Mouse (Mus musculus) neural tube, embryonic 13.5 days (tissue): ENCODE data around the gene Mea1. TPM values are rescaled to one million over a fixed set of nuclear protein-coding genes. Genes with fewer than 3 reads are reported as not detected.

Experiments
- ATAC-seq: fragments of 200-750 bp; cut with Nextera tagmentation; 2 replicates; pipeline ENCODE4 v1.8.0; 2017; ENCODE audit warnings: low read depth, mild to moderate bottlenecking, moderate TSS enrichment, moderate library complexity
- H3K27ac ChIP-seq: fragments of 300-500 bp; sonication (generic); replicated peaks from 2 replicates; pipeline ENCODE4 v1.5.1; 2015; ENCODE audit warnings: moderate library complexity, mild to moderate bottlenecking, inconsistent platforms
- H3K27me3 ChIP-seq: fragments of 300-500 bp; sonication (generic); 2 replicates; pipeline ENCODE4 v1.6.1; 2015; ENCODE audit warnings: mild to moderate bottlenecking, inconsistent platforms
- H3K36me3 ChIP-seq: fragments of 300-500 bp; sonication (generic); 2 replicates; pipeline ENCODE4 v1.6.1; 2015; ENCODE audit warnings: mild to moderate bottlenecking, inconsistent platforms
- H3K4me1 ChIP-seq: fragments of 300-500 bp; sonication (generic); replicated peaks from 2 replicates; pipeline ENCODE4 v1.6.1; 2015; ENCODE audit warnings: inconsistent platforms
- H3K4me2 ChIP-seq: fragments of 300-500 bp; sonication (generic); 2 replicates; pipeline ENCODE4 v1.6.1; 2015; ENCODE audit warnings: inconsistent platforms, mild to moderate bottlenecking, moderate library complexity
- H3K4me3 ChIP-seq: fragments of 300-500 bp; sonication (generic); 2 replicates; pipeline ENCODE4 v1.5.1; 2015; ENCODE audit warnings: mild to moderate bottlenecking, inconsistent platforms
- H3K9ac ChIP-seq: fragments of 300-500 bp; sonication (generic); 2 replicates; pipeline ENCODE4 v1.6.1; 2015; ENCODE audit warnings: moderate library complexity, mild to moderate bottlenecking, inconsistent platforms
- H3K9me3 ChIP-seq: fragments of 300-500 bp; sonication (generic); 2 replicates; pipeline ENCODE4 v1.6.1; 2016; ENCODE audit warnings: inconsistent platforms
- WGBS: fragments of 180-500 bp; shearing (Covaris S2); methylation state at CpG from one replicate; pipeline ENCODE4 v1.1.7; 2015; 5-methylcytosine and 5-hydroxymethylcytosine counted together
- polyA plus RNA-seq: library from polyadenylated mRNA; unstranded; fragments of >200 nt; fragmentation: Nextera tagmentation; extraction: Ambion mirVana; gene quantifications from 2 replicates; pipeline ENCODE4 v1.2.1, GENCODE M21; 2015

The Mea1 gene
- polyA plus RNA-seq, 1 experiment from 2014 or later: 260 TPM

GRCm38 (mm10) chr17:46712442-46712841 lies 33.8 kb downstream of the Mea1 start:
- Histone ChIP-seq H3K27me3 (no peaks in the 10 kb centered on the region), H3K4me1 (peaks cover 21% of the 10 kb centered on the region), H3K4me2 (peak overlapping the region; percentile 100), H3K36me3 (peaks cover 36% of the 10 kb centered on the region), H3K27ac (no peak overlapping the region), H3K4me3 (peak overlapping the region; percentile 99), H3K9ac (peak overlapping the region; percentile 95), H3K9me3 (no peaks in the 10 kb centered on the region)
- ATAC-seq: no peak
- WGBS: 85% methylated on average over 7 of the region's 7 CpGs

- peaks cover 36% of the 10 kb centered on the region for H3K36me3 ChIP-seq
- no peaks in the 10 kb centered on the region for H3K27me3 ChIP-seq
- peaks cover 21% of the 10 kb centered on the region for H3K4me1 ChIP-seq
- 82% methylated on average over 9 of the region's 9 CpGs for WGBS
- no peak overlapping the region for H3K9ac ChIP-seq
- no peak overlapping the region for H3K4me3 ChIP-seq
- H3K4me2 ChIP-seq: no peak overlapping the region
- ATAC-seq: no peak
- H3K9me3 ChIP-seq: no peaks in the 10 kb centered on the region
- H3K27ac ChIP-seq: no peak overlapping the region
Measured at GRCm38 (mm10) chr17:46713849-46714248, 35.3 kb downstream of the Mea1 start.

GRCm38 (mm10) chr17:46714756-46715481 lies 36.3 kb downstream of the Mea1 start:
- H3K27ac ChIP-seq: no peak overlapping the region
- no peak overlapping the region for H3K9ac ChIP-seq
- H3K4me2 ChIP-seq: no peak overlapping the region
- peaks cover 36% of the 10 kb centered on the region for H3K36me3 ChIP-seq
- peaks cover 21% of the 10 kb centered on the region for H3K4me1 ChIP-seq
- H3K9me3 ChIP-seq: no peaks in the 10 kb centered on the region
- no peaks in the 10 kb centered on the region for H3K27me3 ChIP-seq
- ATAC-seq: no peak
- 95% methylated on average over 11 of the region's 11 CpGs for WGBS
- H3K4me3 ChIP-seq: no peak overlapping the region

- no peak for ATAC-seq
- Histone ChIP-seq H3K4me1 (no peaks in the 10 kb centered on the region), H3K27ac (no peak overlapping the region), H3K4me3 (no peak overlapping the region), H3K4me2 (no peak overlapping the region), H3K9me3 (no peaks in the 10 kb centered on the region), H3K27me3 (no peaks in the 10 kb centered on the region), H3K9ac (no peak overlapping the region), H3K36me3 (peaks cover 58% of the 10 kb centered on the region)
- WGBS: 88% methylated on average over 7 of the region's 7 CpGs
Measured at GRCm38 (mm10) chr17:46721077-46721476, 42.5 kb downstream of the Mea1 start.

GRCm38 (mm10) chr17:46724477-46725084 lies 46.0 kb downstream of the Mea1 start:
- Histone ChIP-seq H3K4me1 (no peaks in the 10 kb centered on the region; the same call in 1 of the 2 replicates), H3K36me3 (peaks cover 54% of the 10 kb centered on the region), H3K9ac (no peak overlapping the region), H3K4me3 (no peak overlapping the region), H3K4me2 (no peak overlapping the region), H3K9me3 (no peaks in the 10 kb centered on the region), H3K27ac (no peak overlapping the region), H3K27me3 (peaks cover 18% of the 10 kb centered on the region)
- 80% methylated on average over 20 of the region's 20 CpGs for WGBS
- no peak for ATAC-seq

GRCm38 (mm10) chr17:46725273-46725672 lies 46.7 kb downstream of the Mea1 start:
- Histone ChIP-seq H3K27ac (no peak overlapping the region), H3K4me1 (no peaks in the 10 kb centered on the region; the same call in 1 of the 2 replicates), H3K36me3 (peaks cover 54% of the 10 kb centered on the region), H3K4me3 (no peak overlapping the region), H3K9ac (no peak overlapping the region), H3K4me2 (no peak overlapping the region), H3K27me3 (peaks cover 19% of the 10 kb centered on the region), H3K9me3 (no peaks in the 10 kb centered on the region)
- no peak for ATAC-seq
- 48% methylated on average over 9 of the region's 9 CpGs for WGBS

- ATAC-seq: no peak
- peaks cover 19% of the 10 kb centered on the region for H3K27me3 ChIP-seq
- no peaks in the 10 kb centered on the region for H3K9me3 ChIP-seq
- WGBS: 91% methylated on average over 26 of the region's 26 CpGs
- H3K4me3 ChIP-seq: no peak overlapping the region
- H3K27ac ChIP-seq: no peak overlapping the region
- peaks cover 47% of the 10 kb centered on the region for H3K36me3 ChIP-seq
- no peak overlapping the region for H3K4me2 ChIP-seq
- no peak overlapping the region for H3K9ac ChIP-seq
- H3K4me1 ChIP-seq: no peaks in the 10 kb centered on the region; the same call in 1 of the 2 replicates
Measured at GRCm38 (mm10) chr17:46725731-46726645, 47.4 kb downstream of the Mea1 start.

- no peak overlapping the region for H3K4me3 ChIP-seq
- H3K27me3 ChIP-seq: peaks cover 19% of the 10 kb centered on the region
- peaks cover 34% of the 10 kb centered on the region for H3K36me3 ChIP-seq
- no peaks in the 10 kb centered on the region; the same call in 1 of the 2 replicates for H3K4me1 ChIP-seq
- no peaks in the 10 kb centered on the region for H3K9me3 ChIP-seq
- H3K27ac ChIP-seq: no peak overlapping the region
- 88% methylated on average over 11 of the region's 11 CpGs for WGBS
- ATAC-seq: no peak
- H3K4me2 ChIP-seq: no peak overlapping the region
- no peak overlapping the region for H3K9ac ChIP-seq
Measured at GRCm38 (mm10) chr17:46727271-46727670, 48.7 kb downstream of the Mea1 start.

GRCm38 (mm10) chr17:46728021-46728420 lies 49.4 kb downstream of the Mea1 start:
- WGBS: 41% methylated on average over 6 of the region's 6 CpGs

GRCm38 (mm10) chr17:46728496-46728895 lies 49.9 kb downstream of the Mea1 start:
- peak overlapping the region; percentile 51; the same call in 1 of the 2 replicates for H3K9ac ChIP-seq
- peaks cover 26% of the 10 kb centered on the region for H3K36me3 ChIP-seq
- no peaks in the 10 kb centered on the region for H3K9me3 ChIP-seq
- WGBS: 49% methylated on average over 11 of the region's 11 CpGs
- H3K4me3 ChIP-seq: no peak overlapping the region
- peaks cover 19% of the 10 kb centered on the region for H3K27me3 ChIP-seq
- no peaks in the 10 kb centered on the region; the same call in 1 of the 2 replicates for H3K4me1 ChIP-seq
- 0 out of 2 replicates have a peak overlapping the region, but pooled peaks have one; percentile 21 for H3K4me2 ChIP-seq
- H3K27ac ChIP-seq: no peak overlapping the region
- no peak for ATAC-seq

More at GRCm38 (mm10) chr17:46728021-46728420, 49.4 kb downstream of the Mea1 start:
- H3K9ac ChIP-seq: no peak overlapping the region
- no peaks in the 10 kb centered on the region for H3K9me3 ChIP-seq
- ATAC-seq: no peak
- H3K27me3 ChIP-seq: peaks cover 19% of the 10 kb centered on the region
- H3K4me2 ChIP-seq: no peak overlapping the region
- H3K27ac ChIP-seq: no peak overlapping the region
- H3K36me3 ChIP-seq: peaks cover 31% of the 10 kb centered on the region
- H3K4me3 ChIP-seq: no peak overlapping the region
- H3K4me1 ChIP-seq: no peaks in the 10 kb centered on the region; the same call in 1 of the 2 replicates

GRCm38 (mm10) chr17:46728904-46729318 lies 50.3 kb downstream of the Mea1 start, which contains the start of gene Gnmt:
Gene Gnmt, minus strand, starts transcription at chr17:46729168.
- H3K36me3 ChIP-seq: peaks cover 22% of the 10 kb centered on the region
- peaks cover 19% of the 10 kb centered on the region for H3K27me3 ChIP-seq
- no peaks in the 10 kb centered on the region; the same call in 1 of the 2 replicates for H3K4me1 ChIP-seq
- H3K9ac ChIP-seq: peak within 1 kb of the TSS; percentile 51
- no peak within 1 kb of the TSS for H3K4me3 ChIP-seq
- H3K27ac ChIP-seq: no peak within 1 kb of the TSS
- no peaks in the 10 kb centered on the region for H3K9me3 ChIP-seq
- no peak for ATAC-seq
- WGBS: 24% methylated on average over 24 of the region's 24 CpGs
- peak within 1 kb of the TSS; percentile 21; the same call in 1 of the 2 replicates for H3K4me2 ChIP-seq
